Mouse (Mus musculus) bone marrow, adult 2 months (tissue): ENCODE data around the gene Ccdc106.

Experiments
- CTCF ChIP-seq: fragments of 200-500 bp; IDR thresholded peaks from 2 replicates; pipeline ENCODE4 v1.5.1; 2011; ENCODE audit warnings: low read length, control low read depth; ENCODE audit not compliant: control insufficient read depth, insufficient read depth
- POLR2A ChIP-seq: fragments of 200-500 bp; IDR thresholded peaks from 2 replicates; pipeline ENCODE4 v1.6.1; 2011; ENCODE audit warnings: low read depth, mild to moderate bottlenecking, control low read depth, low read length, borderline replicate concordance; ENCODE audit not compliant: control insufficient read depth

- TF ChIP-seq POLR2A (no peak), CTCF (peak; percentile 47; the same call in 1 of the 2 replicates)
These were observed 37.5 kb downstream of the Ccdc106 start for GRCm38 (mm10) chr7:5057804-5058203.
